Mouse (Mus musculus) cerebellum, adult 2 months (tissue): ENCODE measurements around the gene Ncoa3. TPM values are rescaled to one million over a fixed set of nuclear protein-coding genes. Genes with fewer than 3 reads are reported as not detected.
A peak's percentile ranks its signal among the peaks of the same experiment; 100 is the strongest.

ENCODE experiments used
- DNase-seq, 2 experiments: peaks; one replicate each; pipeline ENCODE4 v3.0.0; 2021
- H3K27ac ChIP-seq: fragments of 200-500 bp; 2 replicates; pipeline ENCODE4 v1.5.1; 2012; ENCODE audit warnings: low read length, control low read depth, inconsistent platforms; ENCODE audit not compliant: insufficient read depth
- H3K27me3 ChIP-seq: fragments of 200-500 bp; 2 replicates; pipeline ENCODE4 v1.6.1; 2012; ENCODE audit warnings: inconsistent platforms, mild to moderate bottlenecking, low read length, moderate library complexity; ENCODE audit not compliant: control insufficient read depth, insufficient read depth
- H3K4me1 ChIP-seq: fragments of 200-500 bp; 2 replicates; pipeline ENCODE4 v1.6.1; 2011; ENCODE audit warnings: low read length; ENCODE audit not compliant: control insufficient read depth, insufficient read depth
- H3K4me3 ChIP-seq: fragments of 200-500 bp; replicated peaks from 2 replicates; pipeline ENCODE3; 2011; ENCODE audit warnings: mild to moderate bottlenecking, low read depth, low read length, control low read depth; ENCODE audit not compliant: insufficient read depth
- CTCF ChIP-seq: fragments of 200-500 bp; IDR thresholded peaks from 2 replicates; pipeline ENCODE4 v1.5.1; 2011; ENCODE audit warnings: low read depth, mild to moderate bottlenecking, control low read depth, low read length, moderate library complexity, borderline replicate concordance; ENCODE audit not compliant: insufficient read depth
- POLR2A ChIP-seq: fragments of 200-500 bp; IDR thresholded peaks from 2 replicates; pipeline ENCODE4 v1.6.1; 2011; ENCODE audit warnings: low read length, control low read depth, borderline replicate concordance; ENCODE audit not compliant: insufficient read depth
- WGBS: fragments of 180-500 bp; shearing (Covaris S2); methylation state at CpG from one replicate; pipeline ENCODE4 v1.1.7; 2018; 5-methylcytosine and 5-hydroxymethylcytosine counted together
- polyA plus RNA-seq: library from polyadenylated mRNA; depleted of rRNA; stranded (reverse); fragments of >200 nt; gene quantifications from 2 replicates; pipeline ENCODE4 v1.2.3, GENCODE M21; 2012

Gene Ncoa3
- polyA plus RNA-seq, 1 experiment: 23.7 TPM

GRCm38 (mm10) chr2:165993173-165993900 is 901 bp downstream of the Ncoa3 start:
- no peaks in the 10 kb centered on the region for H3K27me3 ChIP-seq
- H3K4me1 ChIP-seq: no peaks in the 10 kb centered on the region
- no peak for DNase-seq
- H3K27ac ChIP-seq: no peak overlapping the region
- H3K4me3 ChIP-seq: peak overlapping the region; percentile 73
- WGBS: 4% methylated on average over 35 of the region's 35 CpGs
- no peak for TF ChIP-seq CTCF
- no peak for TF ChIP-seq POLR2A

GRCm38 (mm10) chr2:165994341-165994740 is 1.9 kb downstream of the Ncoa3 start:
- 95% methylated on average over 4 of the region's 4 CpGs for WGBS

GRCm38 (mm10) chr2:165995711-165996110 is 3.3 kb downstream of the Ncoa3 start:
- no peak for DNase-seq
- H3K4me1 ChIP-seq: 0 out of 2 replicates have a peak, but pooled peaks cover 3% of the 10 kb centered on the region
- H3K27ac ChIP-seq: no peak overlapping the region
- TF ChIP-seq CTCF: no peak
- H3K27me3 ChIP-seq: no peaks in the 10 kb centered on the region
- WGBS: 90% methylated on average over 8 of the region's 8 CpGs
- H3K4me3 ChIP-seq: no peak overlapping the region

More at GRCm38 (mm10) chr2:165994341-165994740, 1.9 kb downstream of the Ncoa3 start:
- Histone ChIP-seq H3K27ac (no peak overlapping the region), H3K4me1 (0 out of 2 replicates have a peak, but pooled peaks cover 3% of the 10 kb centered on the region), H3K27me3 (no peaks in the 10 kb centered on the region), H3K4me3 (no peak overlapping the region)
- no peak for TF ChIP-seq POLR2A
- no peak for TF ChIP-seq CTCF
- DNase-seq: no peak

GRCm38 (mm10) chr2:165996130-165996529 is 3.7 kb downstream of the Ncoa3 start:
- Histone ChIP-seq H3K27me3 (no peaks in the 10 kb centered on the region), H3K4me1 (0 out of 2 replicates have a peak, but pooled peaks cover 3% of the 10 kb centered on the region), H3K4me3 (no peak overlapping the region), H3K27ac (no peak overlapping the region)
- WGBS: 64% methylated on average over 4 of the region's 4 CpGs
- DNase-seq: no peak
- TF ChIP-seq POLR2A (no peak), CTCF (no peak)

GRCm38 (mm10) chr2:165997256-165997967 is 5.0 kb downstream of the Ncoa3 start:
- no peak for TF ChIP-seq CTCF
- no peak for TF ChIP-seq POLR2A
- H3K4me1 ChIP-seq: 0 out of 2 replicates have a peak, but pooled peaks cover 3% of the 10 kb centered on the region
- WGBS: 95% methylated on average over 8 of the region's 8 CpGs
- DNase-seq: no peak
- H3K27me3 ChIP-seq: no peaks in the 10 kb centered on the region
- H3K4me3 ChIP-seq: no peak overlapping the region
- H3K27ac ChIP-seq: no peak overlapping the region

GRCm38 (mm10) chr2:165998969-165999368 is 6.5 kb downstream of the Ncoa3 start:
- no peak for TF ChIP-seq CTCF
- no peak for TF ChIP-seq POLR2A
- Histone ChIP-seq H3K27me3 (no peaks in the 10 kb centered on the region), H3K27ac (no peak overlapping the region), H3K4me1 (0 out of 2 replicates have a peak, but pooled peaks cover 3% of the 10 kb centered on the region), H3K4me3 (no peak overlapping the region)
- 51% methylated on average over 4 of the region's 4 CpGs for WGBS
- no peak for DNase-seq

- no peak for DNase-seq
- 46% methylated on average over 5 of the region's 5 CpGs for WGBS
- Histone ChIP-seq H3K27ac (no peak overlapping the region), H3K27me3 (no peaks in the 10 kb centered on the region), H3K4me1 (0 out of 2 replicates have a peak, but pooled peaks cover 3% of the 10 kb centered on the region), H3K4me3 (no peak overlapping the region)
- TF ChIP-seq CTCF (no peak), POLR2A (no peak)
Observed at GRCm38 (mm10) chr2:165999790-166000189, 7.4 kb downstream of the Ncoa3 start.

GRCm38 (mm10) chr2:166000242-166000641 is 7.8 kb downstream of the Ncoa3 start:
- Histone ChIP-seq H3K4me1 (0 out of 2 replicates have a peak, but pooled peaks cover 3% of the 10 kb centered on the region), H3K4me3 (no peak overlapping the region), H3K27ac (no peak overlapping the region), H3K27me3 (no peaks in the 10 kb centered on the region)
- WGBS: 60% methylated on average over 5 of the region's 5 CpGs
- TF ChIP-seq POLR2A (no peak), CTCF (no peak)
- no peak for DNase-seq
